Mouse (Mus musculus) lung, postnatal 0 days (tissue): ENCODE results near the gene Stx7. TPM values are rescaled to one million over a fixed set of nuclear protein-coding genes. Genes with fewer than 3 reads are reported as not detected.

ENCODE experiments used
- ATAC-seq: fragments of 200-750 bp; cut with Nextera tagmentation; 2 replicates; pipeline ENCODE4 v1.8.0; 2017; ENCODE audit warnings: moderate library complexity
- DNase-seq: peaks from one replicate; pipeline ENCODE4 v3.0.0-alpha.2; 2016; ENCODE audit warnings: low spot score
- H3K27ac ChIP-seq: fragments of 300-500 bp; sonication (generic); 2 replicates; pipeline ENCODE4 v1.5.1; 2014; ENCODE audit warnings: antibody characterized with exemption, mild to moderate bottlenecking, low read length, mixed read lengths
- H3K27me3 ChIP-seq: fragments of 300-500 bp; sonication (generic); replicated peaks from 2 replicates; pipeline ENCODE4 v1.6.1; 2014; ENCODE audit warnings: low read length, mixed read lengths; ENCODE audit not compliant: insufficient read depth
- H3K36me3 ChIP-seq: fragments of 300-500 bp; sonication (generic); 2 replicates; pipeline ENCODE4 v1.6.1; 2014; ENCODE audit warnings: low read length, mixed read lengths; ENCODE audit not compliant: insufficient read depth
- H3K4me1 ChIP-seq: fragments of 300-500 bp; sonication (generic); 2 replicates; pipeline ENCODE4 v1.6.1; 2014; ENCODE audit warnings: antibody characterized with exemption, low read depth, low read length, mixed read lengths; ENCODE audit not compliant: insufficient read depth
- H3K4me2 ChIP-seq: fragments of 300-500 bp; sonication (generic); replicated peaks from 2 replicates; pipeline ENCODE4 v1.6.1; 2014; ENCODE audit warnings: low read depth, mild to moderate bottlenecking, low read length, moderate library complexity, mixed read lengths
- H3K4me3 ChIP-seq: fragments of 300-500 bp; sonication (generic); 2 replicates; pipeline ENCODE4 v1.5.1; 2014; ENCODE audit warnings: low read depth, low read length
- H3K9ac ChIP-seq: fragments of 300-500 bp; sonication (generic); replicated peaks from 2 replicates; pipeline ENCODE4 v1.6.1; 2014; ENCODE audit warnings: low read depth, mild to moderate bottlenecking
- H3K9me3 ChIP-seq: fragments of 300-500 bp; sonication (generic); 2 replicates; pipeline ENCODE4 v1.6.1; 2016; ENCODE audit warnings: low read length, mixed read lengths
- CTCF ChIP-seq: IDR thresholded peaks from 2 replicates; pipeline ENCODE4 v1.5.1; 2016; ENCODE audit warnings: antibody characterized with exemption, mild to moderate bottlenecking
- EP300 ChIP-seq: IDR thresholded peaks from 2 replicates; pipeline ENCODE4 v1.6.1; 2016; ENCODE audit warnings: antibody characterized with exemption, mild to moderate bottlenecking, control low read depth
- WGBS: fragments of 180-500 bp; shearing (Covaris S2); extraction: QIAGEN DNeasy Blood & Tissue Kit; methylation state at CpG from one replicate; pipeline ENCODE4 v1.1.7; 2014; 5-methylcytosine and 5-hydroxymethylcytosine counted together
- polyA plus RNA-seq: library from polyadenylated mRNA; unstranded; fragments of >200 nt; fragmentation: Nextera tagmentation; extraction: Ambion mirVana; gene quantifications from 2 replicates; pipeline ENCODE4 v1.2.1, GENCODE M21; 2015

Stx7 gene
- polyA plus RNA-seq, 1 experiment from 2014 or later, result 128 TPM

DNA sequence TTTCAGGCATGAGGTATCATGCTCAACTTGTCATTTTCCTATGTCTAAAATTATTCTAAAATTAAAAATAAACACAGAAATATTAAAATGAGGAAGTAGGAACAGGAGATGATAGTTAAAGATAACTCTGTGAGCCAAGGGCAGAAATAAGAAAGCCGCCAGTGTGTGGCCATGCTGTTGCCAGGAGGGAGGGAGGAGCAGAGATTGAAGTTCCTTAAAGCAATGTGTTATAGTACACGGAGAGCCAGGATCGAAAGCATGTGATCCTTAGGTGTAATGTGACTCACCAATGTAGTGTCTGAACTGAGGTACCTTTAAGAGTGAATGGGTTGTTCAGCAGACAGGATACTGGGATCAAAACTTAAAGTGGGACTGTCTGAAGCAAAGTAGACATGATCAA, 6.4 kb upstream of the Stx7 start:
- WGBS, result 60% methylated on average over 3 of the region's 3 CpGs
- Histone ChIP-seq H3K36me3 (no peaks in the 10 kb centered on the region), H3K9me3 (no peaks in the 10 kb centered on the region), H3K9ac (no peak overlapping the region), H3K4me2 (no peak overlapping the region), H3K4me3 (no peak overlapping the region), H3K27me3 (no peaks in the 10 kb centered on the region), H3K4me1 (no peaks in the 10 kb centered on the region), H3K27ac (no peak overlapping the region)
- DNase-seq (no peak), ATAC-seq (no peak)
- TF ChIP-seq CTCF, result no peak
- TF ChIP-seq EP300, result no peak

DNA sequence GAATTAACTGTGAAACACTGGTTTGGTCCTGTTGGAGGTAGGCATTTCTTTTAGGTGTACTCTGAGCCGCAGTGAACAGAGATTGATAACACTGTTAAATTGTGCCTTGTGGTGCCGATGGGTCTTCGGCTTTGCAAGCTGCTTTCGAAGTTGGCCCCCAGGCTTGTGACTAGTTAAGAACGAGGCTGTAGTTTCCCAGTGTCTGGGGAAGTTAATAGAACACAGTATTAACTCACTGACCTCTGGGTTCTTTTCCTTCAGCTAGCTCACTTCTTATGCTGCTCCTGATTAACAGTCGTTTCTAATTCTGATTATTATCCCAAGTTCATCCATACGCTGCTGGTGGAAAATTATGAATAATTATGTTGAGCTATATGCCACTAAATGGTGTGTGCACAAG, 984 bp downstream of the Stx7 start:
- 28% methylated on average over 7 of the region's 7 CpGs for WGBS
- no peaks in the 10 kb centered on the region for H3K9me3 ChIP-seq
- peak overlapping the region; percentile 59 for H3K4me2 ChIP-seq
- H3K36me3 ChIP-seq, result no peaks in the 10 kb centered on the region
- no peak overlapping the region; the same call in 1 of the 2 replicates for H3K9ac ChIP-seq
- ATAC-seq (no peak), DNase-seq (no peak)
- TF ChIP-seq EP300, result no peak
- TF ChIP-seq CTCF, result no peak
- H3K27ac ChIP-seq, result no peak overlapping the region
- H3K4me1 ChIP-seq, result 0 out of 2 replicates have a peak, but pooled peaks cover 4% of the 10 kb centered on the region
- H3K4me3 ChIP-seq, result peak overlapping the region; percentile 63
- H3K27me3 ChIP-seq, result no peaks in the 10 kb centered on the region

DNA sequence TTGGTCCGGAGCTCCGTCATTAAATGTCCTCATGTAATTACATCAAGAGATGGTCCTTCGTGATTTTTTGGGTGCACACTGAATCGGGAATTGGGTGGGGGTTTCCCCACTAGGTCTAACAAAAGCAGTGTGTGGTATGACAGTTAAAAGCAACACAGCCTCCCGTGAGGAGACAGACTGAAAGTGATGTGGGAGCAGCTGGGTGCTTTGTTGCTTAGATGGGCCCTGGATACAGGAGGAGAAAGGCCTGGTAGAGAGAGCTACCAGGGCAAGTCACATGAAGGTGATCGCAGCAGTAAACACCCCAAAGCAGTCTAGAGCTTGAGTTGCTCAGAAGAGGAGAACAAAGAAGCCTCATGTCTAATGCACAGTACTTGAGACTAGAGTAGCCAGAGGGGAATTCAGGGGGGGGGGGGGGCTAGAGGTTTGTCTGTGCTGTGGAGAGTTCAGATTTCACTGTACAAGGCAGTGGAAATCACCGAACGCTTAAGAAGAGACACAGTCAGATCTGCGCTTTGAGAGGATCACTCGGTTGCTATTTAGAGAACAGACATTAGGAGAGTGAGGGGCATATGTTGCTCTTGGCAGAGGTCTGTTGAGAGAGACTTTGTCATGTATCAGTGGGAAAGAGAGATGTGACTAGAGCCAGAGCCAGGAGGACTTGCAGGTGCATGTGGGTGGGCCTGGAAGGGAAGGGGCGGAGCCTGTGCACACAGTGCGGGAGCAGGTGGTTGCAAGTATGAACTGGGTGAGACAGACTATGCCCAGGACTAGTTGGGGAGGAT, 9.6 kb downstream of the Stx7 start:
- H3K9me3 ChIP-seq, result no peaks in the 10 kb centered on the region
- H3K9ac ChIP-seq, result no peak overlapping the region
- TF ChIP-seq CTCF (no peak), EP300 (no peak)
- DNase-seq (no peak), ATAC-seq (no peak)
- peaks cover 15% of the 10 kb centered on the region for H3K36me3 ChIP-seq
- no peaks in the 10 kb centered on the region for H3K4me1 ChIP-seq
- no peak overlapping the region for H3K4me2 ChIP-seq
- 95% methylated on average over 12 of the region's 12 CpGs for WGBS
- H3K27me3 ChIP-seq, result no peaks in the 10 kb centered on the region
- H3K27ac ChIP-seq, result no peak overlapping the region
- H3K4me3 ChIP-seq, result no peak overlapping the region

DNA sequence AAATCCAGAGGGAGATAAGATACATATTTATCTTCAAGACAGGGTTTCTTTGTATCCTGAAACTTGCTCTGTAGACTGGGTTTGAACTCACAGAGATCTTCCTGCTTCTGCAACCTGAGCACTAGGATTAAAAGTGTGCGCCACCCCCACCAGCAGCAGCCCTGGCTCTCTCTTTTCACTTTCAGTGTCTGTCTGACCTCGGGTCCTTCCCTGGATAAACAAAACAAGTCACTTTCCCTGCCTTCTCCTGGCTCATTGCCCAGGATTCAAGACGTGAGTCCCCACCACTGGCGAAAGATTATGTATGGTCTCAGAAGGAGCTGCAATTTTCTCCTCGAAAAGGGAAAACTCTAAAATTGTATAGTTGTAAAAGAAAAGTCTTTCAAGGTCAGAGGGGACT, 10.5 kb downstream of the Stx7 start:
- DNase-seq (no peak), ATAC-seq (no peak)
- no peaks in the 10 kb centered on the region for H3K4me1 ChIP-seq
- H3K27ac ChIP-seq, result no peak overlapping the region
- no peak overlapping the region for H3K9ac ChIP-seq
- WGBS, result 32% methylated on average over 5 of the region's 5 CpGs
- no peak for TF ChIP-seq EP300
- no peak for TF ChIP-seq CTCF
- H3K27me3 ChIP-seq, result no peaks in the 10 kb centered on the region
- H3K36me3 ChIP-seq, result peaks cover 15% of the 10 kb centered on the region
- H3K4me2 ChIP-seq, result no peak overlapping the region
- H3K4me3 ChIP-seq, result no peak overlapping the region
- H3K9me3 ChIP-seq, result no peaks in the 10 kb centered on the region

DNA sequence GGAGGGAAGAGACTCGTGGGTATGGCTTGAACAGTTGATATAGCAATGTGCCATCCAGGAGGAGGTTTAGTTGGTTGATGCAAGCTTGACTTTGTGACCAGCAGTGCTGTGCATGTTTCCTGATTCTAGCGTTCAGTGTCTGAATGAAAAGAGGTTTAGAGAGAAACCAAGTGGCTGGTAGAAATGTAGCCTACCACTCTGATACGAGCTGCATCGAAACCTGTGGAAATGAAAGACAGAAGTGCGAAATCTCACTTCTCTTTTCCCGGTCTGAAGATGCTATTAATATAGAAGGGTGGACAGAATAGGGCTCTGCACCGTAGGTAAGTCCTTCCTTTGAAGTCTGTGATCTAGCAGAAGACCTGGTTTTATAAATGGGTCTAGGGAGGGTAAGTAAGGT, 11.2 kb downstream of the Stx7 start:
- no peak overlapping the region for H3K4me2 ChIP-seq
- no peaks in the 10 kb centered on the region for H3K27me3 ChIP-seq
- H3K9me3 ChIP-seq, result no peaks in the 10 kb centered on the region
- no peak overlapping the region for H3K27ac ChIP-seq
- H3K36me3 ChIP-seq, result peaks cover 15% of the 10 kb centered on the region
- H3K4me3 ChIP-seq, result no peak overlapping the region
- ATAC-seq, result no peak
- WGBS, result 85% methylated on average over 7 of the region's 7 CpGs
- DNase-seq, result no peak
- no peaks in the 10 kb centered on the region for H3K4me1 ChIP-seq
- H3K9ac ChIP-seq, result no peak overlapping the region
- TF ChIP-seq EP300 (no peak), CTCF (no peak)

DNA sequence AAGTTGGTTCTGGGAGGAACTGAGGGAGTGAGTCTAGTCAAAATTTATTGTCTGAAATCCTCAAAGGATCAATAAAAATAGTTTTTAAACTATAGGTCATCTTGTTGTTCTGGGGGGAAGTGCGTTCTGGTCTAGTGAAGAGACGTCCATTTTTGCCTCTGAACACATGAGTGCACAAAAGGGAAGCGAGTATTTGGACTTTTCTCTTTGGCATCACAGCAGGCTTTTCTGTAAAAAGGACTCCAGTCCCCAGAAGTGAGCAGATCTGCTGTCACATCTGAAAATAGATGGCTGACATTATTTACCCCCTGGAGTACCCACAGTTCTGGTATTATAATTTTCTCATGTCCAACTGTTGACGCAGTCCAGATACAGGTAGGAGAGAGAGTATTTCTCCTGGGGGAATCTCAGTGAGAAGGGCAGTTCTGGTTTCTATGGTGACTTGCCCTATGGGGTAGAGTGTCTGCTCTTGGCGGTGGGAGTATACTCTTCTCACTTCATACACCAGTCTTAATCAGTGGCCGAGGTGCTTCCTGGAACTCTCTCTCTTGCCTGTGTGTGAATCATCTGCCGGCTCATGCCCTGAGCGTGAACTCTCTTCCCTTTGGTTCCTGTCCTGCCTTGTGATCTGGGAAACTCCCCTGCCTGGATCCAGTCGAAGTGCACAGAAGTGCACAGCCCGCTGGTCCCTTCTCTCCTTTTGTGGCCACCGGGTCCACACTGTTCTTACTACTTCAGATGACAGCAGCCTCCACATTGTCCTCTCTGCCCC, 15.2 kb downstream of the Stx7 start:
- H3K4me3 ChIP-seq, result no peak overlapping the region
- H3K4me1 ChIP-seq, result peaks cover 9% of the 10 kb centered on the region; the same call in 1 of the 2 replicates
- H3K9me3 ChIP-seq, result no peaks in the 10 kb centered on the region
- no peak overlapping the region for H3K27ac ChIP-seq
- DNase-seq (peak; percentile 57), ATAC-seq (peak; percentile 60)
- WGBS, result 45% methylated on average over 11 of the region's 11 CpGs
- H3K36me3 ChIP-seq, result no peaks in the 10 kb centered on the region
- H3K27me3 ChIP-seq, result no peaks in the 10 kb centered on the region
- H3K4me2 ChIP-seq, result no peak overlapping the region
- H3K9ac ChIP-seq, result no peak overlapping the region
- no peak for TF ChIP-seq CTCF
- TF ChIP-seq EP300, result no peak
